Mouse (Mus musculus) CH12.LX (cell line): Measurements from ENCODE around the gene Numa1.

Experiments used
- CTCF ChIP-seq, 2 experiments: IDR thresholded peaks in 1 of 2; conservative IDR thresholded peaks in 1 of 2; 2 replicates each; pipeline ENCODE4 v1.5.1; 2011 to 2012; ENCODE audit warnings: low read depth in 2 of 2, low read length in 2 of 2, improper control_type of control experiment in 1 of 2, inconsistent platforms in 1 of 2, mild to moderate bottlenecking in 1 of 2, moderate library complexity in 1 of 2
- KAT2A ChIP-seq: IDR thresholded peaks from 2 replicates; pipeline ENCODE4 v1.6.1; 2012; ENCODE audit warnings: low read length, improper control_type of control experiment, inconsistent platforms; ENCODE audit not compliant: insufficient replicate concordance
- TCF12 ChIP-seq: IDR thresholded peaks from 2 replicates; pipeline ENCODE4 v1.6.1; 2014; ENCODE audit warnings: low read depth, mild to moderate bottlenecking, inconsistent platforms, low read length, improper control_type of control experiment
- ZNF384 ChIP-seq: IDR thresholded peaks from 2 replicates; pipeline ENCODE4 v1.6.1; 2012; ENCODE audit warnings: low read depth, low read length, improper control_type of control experiment, inconsistent platforms

GRCm38 (mm10) chr7:102016936-102017335 lies 83.0 kb downstream of the Numa1 start:
- TF ChIP-seq KAT2A, result no peak
- TF ChIP-seq ZNF384, result no peak
- no peak for TF ChIP-seq CTCF (conservative IDR thresholded peaks at IDR 0.05 in 1 of 2, IDR thresholded peaks at IDR 0.05 in 1 of 2; ENCODE audit: low read depth in 2 of 2, low read length in 2 of 2)
- no peak for TF ChIP-seq TCF12
